Mouse (Mus musculus): ENCODE data around the gene Ylpm1. TPM values are rescaled to one million over a fixed set of nuclear protein-coding genes. Genes with fewer than 3 reads are reported as not detected.

Ylpm1 gene
- total RNA-seq, 2 experiments from 2014 or later: 114 to 128 TPM

DNA sequence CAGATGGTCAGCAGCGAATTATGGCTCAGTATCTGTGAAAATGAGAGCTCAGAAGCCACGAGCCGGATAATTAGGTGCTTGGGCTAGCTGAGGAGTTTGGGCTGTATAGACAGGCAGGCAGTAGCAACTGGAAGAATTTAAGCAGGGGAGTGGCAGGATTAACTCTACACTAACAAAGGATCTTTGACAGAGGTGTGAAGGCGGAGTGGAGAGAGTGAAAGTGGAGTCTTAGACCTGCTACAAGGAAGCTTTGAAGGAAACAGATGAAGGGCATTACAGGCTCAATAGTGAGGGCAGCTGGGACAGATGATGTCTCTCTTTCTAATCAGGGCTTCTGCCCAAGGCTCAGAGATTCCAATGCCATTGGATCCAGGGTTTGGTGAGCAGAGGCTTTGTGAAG lies 113.3 kb downstream of the Ylpm1 start:
- no peak for DNase-seq (ENCODE audit: low spot score in 2 of 2)

DNA sequence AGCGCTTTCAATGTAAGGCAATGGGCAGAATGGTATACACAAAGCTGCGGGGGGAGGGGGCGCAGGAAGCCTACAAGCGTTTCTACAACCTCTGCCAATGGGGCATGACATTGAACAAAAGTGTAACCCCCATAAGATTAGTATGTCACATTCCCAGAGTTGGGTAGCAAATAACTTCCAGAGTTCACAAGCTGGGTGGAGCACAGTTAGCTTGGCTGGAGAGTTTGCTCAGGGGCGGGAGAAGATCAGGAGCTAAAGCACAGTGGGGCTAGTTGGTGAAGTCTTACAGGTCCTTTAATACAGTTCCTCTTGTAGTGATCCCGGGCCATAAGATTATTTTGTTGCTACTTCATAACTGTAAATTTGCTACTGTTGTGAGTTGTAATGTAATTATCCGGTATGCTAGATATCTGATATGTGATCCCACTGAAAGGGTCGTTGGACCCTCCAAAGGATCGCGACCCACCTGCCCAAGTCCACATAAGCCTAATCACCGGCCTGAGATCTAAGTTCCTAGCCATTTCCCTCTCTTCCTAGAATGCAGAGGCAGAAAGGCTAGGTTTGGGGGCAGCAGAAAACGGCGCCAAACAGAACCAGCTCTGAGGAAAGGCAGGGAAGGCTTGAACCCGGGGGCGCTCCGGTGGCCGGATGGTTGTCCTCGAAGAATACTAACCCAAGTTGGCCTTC lies 114.0 kb downstream of the Ylpm1 start:
- no peak for DNase-seq (ENCODE audit: low spot score in 2 of 2)

GRCm38 (mm10) chr12:85110698-85111592 lies 114.8 kb downstream of the Ylpm1 start, which contains the start of the genes Prox2 and Dlst:
Prox2 (minus strand) TSS chr12:85110759.
Dlst (plus strand) TSS chr12:85110833.
- peak; percentile 89 for DNase-seq (ENCODE audit: low spot score in 2 of 2)

GRCm38 (mm10) chr12:85112550-85113251 lies 116.6 kb downstream of the Ylpm1 start:
- DNase-seq (ENCODE audit: low spot score in 2 of 2): no peak

DNA sequence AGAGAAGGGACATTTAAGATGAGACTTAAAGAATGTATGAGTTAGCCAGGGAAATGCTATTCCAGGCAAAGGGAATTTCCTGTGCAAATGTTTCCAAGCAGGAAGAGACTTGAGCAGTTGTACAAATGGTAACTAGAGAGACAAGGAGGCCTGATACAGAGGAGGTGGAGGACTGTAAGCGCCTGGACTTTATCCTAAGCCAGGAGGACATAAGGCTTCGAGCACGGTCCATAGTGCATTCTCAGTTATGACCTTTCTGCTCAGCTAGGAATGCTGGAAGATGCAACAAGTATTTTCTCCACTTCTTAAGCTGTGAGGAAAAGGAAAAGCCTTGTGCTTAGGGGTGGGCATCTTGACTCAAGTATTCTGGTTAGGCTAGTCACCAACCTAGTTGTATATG lies 117.2 kb downstream of the Ylpm1 start:
- no peak for DNase-seq (ENCODE audit: low spot score in 2 of 2)

GRCm38 (mm10) chr12:85113917-85114316 lies 117.8 kb downstream of the Ylpm1 start:
- no peak for DNase-seq (ENCODE audit: low spot score in 2 of 2)

- DNase-seq (ENCODE audit: low spot score in 2 of 2): no peak
These were observed 119.6 kb downstream of the Ylpm1 start for GRCm38 (mm10) chr12:85115678-85116077.

Other genes with a start within 250 kb of the Ylpm1 start
- 10 to 100 TPM; 39.0 to 41.4 TPM for gene Npc2, start 223.2 kb upstream of the Ylpm1 start, total RNA-seq (2021)
- gene Isca2, start 223.1 kb upstream of the Ylpm1 start, total RNA-seq (2021): 10 to 100 TPM; 61.5 to 62.6 TPM
- 1 to 10 TPM in 1 of 2 experiments, under 1 TPM in 1; 0.74 to 1.3 TPM for gene Ltbp2, start 119.8 kb upstream of the Ylpm1 start, total RNA-seq (2021)
- gene Fcf1, start 25.4 kb upstream of the Ylpm1 start, total RNA-seq (2021): 10 to 100 TPM; 35.4 to 36.6 TPM
- gene Arel1, start 25.4 kb upstream of the Ylpm1 start, total RNA-seq (2021): 100 to 1,000 TPM in 1 of 2 experiments, 10 to 100 TPM in 1; 99.4 to 107 TPM
- 1 to 10 TPM; 2.1 to 2.4 TPM for gene Prox2, start 114.4 kb downstream of the Ylpm1 start, total RNA-seq (2021)
- 100 to 1,000 TPM; 169 to 175 TPM for gene Dlst, start 114.5 kb downstream of the Ylpm1 start, total RNA-seq (2021)
- 10 to 100 TPM; 41.1 to 43.1 TPM for gene Rps6kl1, start 154.9 kb downstream of the Ylpm1 start, total RNA-seq (2021)
- gene Pgf, start 181.5 kb downstream of the Ylpm1 start, total RNA-seq (2021): 1 to 10 TPM; 5.2 to 6.6 TPM
- 10 to 100 TPM; 58.3 to 66.6 TPM for gene Eif2b2, start 223.2 kb downstream of the Ylpm1 start, total RNA-seq (2021)

Data from layer of hippocampus, postnatal 14 days (tissue).